Comparison of ENCODE assay signal across 8 mouse cellular contexts in genomic region chr7:81829379-81829894, GRCm38 (mm10). TPM values are rescaled to one million over a fixed set of nuclear protein-coding genes. Genes with fewer than 3 reads are reported as not detected.
DNase-seq lines count a peak whose midpoint lies in the region; ATAC-seq and TF ChIP-seq lines count a peak whose summit lies in the region.

Btbd1 (minus strand) TSS chr7:81829431.

- H3K27ac ChIP-seq in cerebellum, adult 2 months (ENCODE audit: insufficient read depth, low read length), result no peak within 1 kb of the TSS
- H3K27ac ChIP-seq in hindbrain, embryonic 10.5 days, result peak within 1 kb of the TSS; percentile 92

- ATAC-seq in G1E (ENCODE audit: extremely low read depth, insufficient number of reproducible peaks, low FRiP score, poor library complexity, severe bottlenecking), result peak; percentile 50; the same call in 1 of the 2 replicates

- TF ChIP-seq POLR2A in cerebellum, adult 2 months (IDR thresholded peaks at IDR 0.05; ENCODE audit: borderline replicate concordance, insufficient read depth, low read length), result no peak

- no peaks in the 10 kb centered on the region for H3K27me3 ChIP-seq in G1E (ENCODE audit: insufficient read depth, low read length)
- H3K27me3 ChIP-seq in cerebellum, adult 2 months (ENCODE audit: control insufficient read depth, insufficient read depth, low read length), result no peaks in the 10 kb centered on the region; the same call in 1 of the 2 replicates
- no peaks in the 10 kb centered on the region for H3K27me3 ChIP-seq in hindbrain, embryonic 10.5 days (ENCODE audit: insufficient read depth, poor library complexity, severe bottlenecking)

- TF ChIP-seq CTCF in G1E (IDR thresholded peaks at IDR 0.05; ENCODE audit: low read depth, low read length), result no peak
- no peak for TF ChIP-seq CTCF in cerebellum, adult 2 months (IDR thresholded peaks at IDR 0.05; ENCODE audit: borderline replicate concordance, insufficient read depth, low read depth, low read length)

- peak within 1 kb of the TSS; percentile 93 for H3K4me3 ChIP-seq in G1E (ENCODE audit: low read depth, low read length)
- peak within 1 kb of the TSS; percentile 58 for H3K4me3 ChIP-seq in cerebellum, adult 2 months (replicated peaks; ENCODE audit: insufficient read depth, low read depth, low read length)
- H3K4me3 ChIP-seq in hindbrain, embryonic 10.5 days, result peak within 1 kb of the TSS; percentile 88

- H3K4me1 ChIP-seq in G1E (ENCODE audit: insufficient read depth, low read depth, low read length), result peaks cover 41% of the 10 kb centered on the region
- no peaks in the 10 kb centered on the region for H3K4me1 ChIP-seq in cerebellum, adult 2 months (ENCODE audit: control insufficient read depth, insufficient read depth, low read length)
- peaks cover 42% of the 10 kb centered on the region for H3K4me1 ChIP-seq in hindbrain, embryonic 10.5 days (replicated peaks)

- 2% methylated on average over 58 of the region's 58 CpGs for WGBS in cerebellum, adult 2 months
- WGBS in hindbrain, embryonic 10.5 days, result under 1% methylated on average over 58 of the region's 58 CpGs

- H3K36me3 ChIP-seq in G1E (replicated peaks), result peaks cover 11% of the 10 kb centered on the region
- H3K36me3 ChIP-seq in hindbrain, embryonic 10.5 days, result no peaks in the 10 kb centered on the region

- no peaks in the 10 kb centered on the region for H3K9me3 ChIP-seq in G1E (replicated peaks)
- H3K9me3 ChIP-seq in hindbrain, embryonic 10.5 days, result no peaks in the 10 kb centered on the region

- DNase-seq in G1E (ENCODE audit: low spot score), result peak; percentile 87
- DNase-seq in cerebellum, adult 2 months, result peak in 1 of 2 experiments; percentile 68
- DNase-seq in frontal cortex, adult 2 months (ENCODE audit: extremely low spot score in 1 of 2, low spot score in 1 of 2), result peak; percentile 38 to 82
- DNase-seq in hindbrain, embryonic 10.5 days (ENCODE audit: low spot score), result peak; percentile 83
- peak; percentile 78 to 82 for DNase-seq in layer of hippocampus, postnatal 14 days (ENCODE audit: low spot score in 2 of 2)
- DNase-seq in lung, postnatal 10 days, result peak; percentile 92
- peak; percentile 76 for DNase-seq in ovary, postnatal 14 days (ENCODE audit: low spot score)
- peak; percentile 88 for DNase-seq in thymus, postnatal 25 days

RNA-seq across cellular contexts. Expression of gene Btbd1, which starts in this region (rescaled TPM):
- total RNA-seq in G1E (2014; fragmentation: Nextera tagmentation) (74.6 and 91.0 TPM in 2 replicates), G1E (2017) (91.8 and 102 TPM in 2 replicates)
- 9.2 and 10.7 TPM in 2 replicates for polyA plus RNA-seq in G1E (2012)
- polyA plus RNA-seq in cerebellum, adult 2 months (2012; rRNA removed), result 67.5 and 72.5 TPM in 2 replicates
- 148 and 162 TPM in 2 replicates for polyA plus RNA-seq in frontal cortex, adult 2 months (2012; rRNA removed)
- polyA plus RNA-seq in hindbrain, embryonic 10.5 days (2016; fragmentation: Nextera tagmentation; extraction: Ambion mirVana), result 58.3 and 63.1 TPM in 2 replicates
- 100 to 1,000 TPM; 108 to 112 TPM for total RNA-seq in layer of hippocampus, postnatal 14 days (2021)
